Mouse (Mus musculus): ENCODE measurements around the gene Avpi1. TPM values are rescaled to one million over a fixed set of nuclear protein-coding genes. Genes with fewer than 3 reads are reported as not detected.

Avpi1 gene
- 6.5 TPM for polyA plus RNA-seq (2017; shearing (Covaris generic))

DNA sequence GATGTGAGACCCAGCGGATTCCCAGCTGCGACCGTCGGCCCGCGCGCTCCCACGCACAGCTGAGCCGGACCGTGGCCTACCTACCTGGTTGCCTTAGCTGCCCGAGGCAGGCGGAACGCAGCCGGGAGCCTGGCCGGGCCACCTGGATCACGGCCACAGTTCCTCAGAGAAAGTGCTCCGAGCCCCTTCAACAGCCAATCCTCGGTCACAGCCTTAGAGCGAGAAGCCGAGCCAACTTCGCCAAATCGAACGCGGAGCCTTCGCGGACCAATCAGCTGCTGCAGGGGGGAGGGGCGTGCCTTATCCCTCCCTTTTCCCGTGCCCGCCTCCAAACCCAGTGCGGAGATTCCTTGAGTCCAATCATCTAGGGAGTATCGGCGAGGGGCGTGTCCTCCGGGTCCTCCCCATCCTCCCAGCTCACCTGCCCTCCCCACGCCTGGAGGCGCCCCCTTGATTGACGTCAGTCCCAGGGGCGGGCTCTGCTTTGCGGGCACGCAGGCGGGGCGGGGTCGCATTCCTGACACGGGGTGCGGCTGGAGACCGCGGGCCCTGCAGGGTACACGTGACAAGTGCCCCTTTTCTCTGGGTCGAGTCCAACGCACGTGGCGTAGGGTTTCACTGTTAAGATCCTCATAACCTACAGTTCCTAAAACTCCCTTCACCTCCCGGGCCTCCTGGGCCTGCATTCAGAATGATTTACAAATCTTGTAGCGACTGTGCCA lies at the start of gene Avpi1:
Avpi1 (minus strand) TSS at position 273 of the 722 bp plus-strand sequence.

DNA sequence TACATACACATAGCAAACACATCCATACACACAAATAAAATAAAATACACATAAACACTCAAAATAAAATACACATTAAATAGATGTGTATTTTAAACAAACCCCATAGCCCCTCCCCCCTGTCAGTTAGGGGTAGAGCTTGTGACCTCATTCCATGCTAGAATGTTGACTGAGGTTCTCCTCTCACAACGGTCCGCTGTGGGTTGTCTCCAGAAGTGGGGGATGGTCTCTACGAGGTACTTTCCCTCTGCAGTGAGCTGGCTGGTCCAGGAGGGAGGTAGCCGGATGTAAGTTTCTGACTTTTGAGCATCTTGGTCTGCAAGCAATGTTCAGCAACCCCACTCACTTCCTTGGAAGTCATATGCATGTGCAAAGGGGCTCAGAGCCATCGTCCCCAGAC lies 34.9 kb upstream of the Avpi1 start, which contains the start of gene Zfyve27:
Zfyve27 (plus strand) TSS at position 188 of the 400 bp plus-strand sequence.

DNA sequence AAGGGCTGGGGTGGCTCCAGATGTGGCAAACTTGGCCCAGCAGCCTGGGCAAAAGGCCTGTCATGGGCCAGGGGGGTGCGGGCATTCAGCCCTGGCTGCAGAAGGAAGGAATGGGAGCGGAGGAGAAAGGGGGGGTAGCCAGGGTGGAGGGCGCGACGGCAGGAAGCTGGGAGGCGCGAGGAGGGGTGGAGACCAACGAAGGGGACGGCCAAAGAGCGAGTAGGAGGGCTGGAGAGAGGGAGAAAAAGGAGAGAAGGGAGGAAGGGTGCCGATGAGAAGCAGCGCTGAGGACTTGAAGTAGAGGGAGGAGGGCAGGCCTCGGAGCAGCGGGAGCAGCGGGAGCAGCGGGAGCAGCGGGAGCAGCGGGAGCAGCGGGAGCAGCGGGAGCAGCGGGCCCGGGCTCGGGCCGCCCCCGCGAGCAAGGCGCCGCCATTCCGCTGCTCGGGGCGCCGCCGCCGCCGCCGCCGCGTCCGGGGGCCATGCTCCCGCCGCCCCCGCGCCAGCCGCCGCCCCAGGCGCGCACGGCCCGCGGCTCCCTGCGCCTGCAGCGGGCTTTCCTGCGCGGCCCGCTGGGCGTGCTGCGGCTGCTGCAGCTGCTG lies 18.4 kb upstream of the Avpi1 start, which contains the start of gene Marveld1:
Marveld1 (plus strand) TSS at position 231 of the 599 bp plus-strand sequence.

DNA sequence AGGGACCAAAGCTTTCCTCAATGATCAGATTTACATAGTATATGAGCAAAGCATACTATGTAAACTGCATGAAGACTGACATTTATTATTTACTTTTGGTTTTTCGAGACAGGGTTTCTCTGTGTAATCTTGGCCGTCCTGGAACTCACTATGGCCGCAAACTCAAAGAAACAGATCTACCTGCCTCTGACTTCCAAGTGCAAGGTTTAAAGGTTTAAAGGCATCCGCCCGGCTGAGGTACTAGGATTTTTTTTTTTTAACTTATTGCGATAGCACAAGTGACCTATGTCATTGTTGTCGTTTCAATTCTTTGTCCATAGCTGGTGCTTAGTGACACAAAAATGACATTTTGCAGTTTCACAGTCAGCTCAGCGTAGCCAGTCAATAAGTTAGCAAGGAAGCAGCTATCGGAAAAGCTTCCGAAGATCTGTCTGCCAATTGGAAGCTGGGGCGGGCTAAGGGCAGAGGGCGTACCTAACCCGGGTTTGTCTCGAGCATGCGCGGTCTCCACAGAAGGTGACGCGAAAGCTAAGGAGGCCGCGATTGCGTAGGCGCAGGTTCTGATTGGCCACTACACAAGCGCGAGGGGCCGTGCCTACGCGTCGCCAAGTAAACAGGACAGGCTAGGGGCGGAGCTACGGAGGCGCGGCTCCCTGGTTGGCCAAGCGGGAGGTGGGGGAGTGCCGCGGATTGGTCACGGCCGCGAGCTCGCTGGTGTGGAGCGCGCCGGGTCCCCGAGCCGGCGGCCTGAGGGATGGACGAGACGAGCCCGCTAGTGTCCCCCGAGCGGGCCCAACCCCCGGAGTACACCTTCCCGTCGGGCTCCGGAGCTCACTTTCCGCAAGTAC lies 38.9 kb downstream of the Avpi1 start, which contains the start of gene Pi4k2a:
Pi4k2a (plus strand) TSS at position 723 of the 848 bp plus-strand sequence.

DNA sequence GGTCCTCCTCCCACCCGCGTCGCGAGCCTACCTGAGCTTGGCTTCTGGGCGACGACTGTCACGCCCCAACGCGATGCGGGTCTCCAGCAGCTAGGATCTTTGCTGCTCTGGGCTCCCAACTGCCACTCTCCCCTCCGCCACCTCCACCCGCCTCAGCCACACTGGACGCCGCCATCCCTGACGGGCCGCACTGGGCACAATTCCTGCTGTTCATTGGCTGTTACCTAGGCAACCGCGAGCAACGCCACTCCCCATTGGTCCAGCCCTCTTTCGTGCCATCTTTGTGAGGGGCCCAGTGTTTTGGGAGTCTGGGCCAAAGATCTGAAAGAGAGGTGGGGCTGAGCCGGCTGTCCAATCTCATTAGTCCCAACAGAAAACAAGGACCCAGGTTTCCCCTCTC lies 42.7 kb downstream of the Avpi1 start, which contains the start of gene Morn4:
Morn4 (minus strand) TSS at position 192 of the 400 bp plus-strand sequence.

Other genes with a start within 250 kb of the Avpi1 start
- gene Rrp12, start 232.9 kb downstream of the Avpi1 start, polyA plus RNA-seq (2017; shearing (Covaris generic)), result 24.3 TPM
- 140 TPM for gene Pgam1, start 217.1 kb downstream of the Avpi1 start, polyA plus RNA-seq (2017; shearing (Covaris generic))
- gene Exosc1, start 195.6 kb downstream of the Avpi1 start, polyA plus RNA-seq (2017; shearing (Covaris generic)), result 102 TPM
- gene Zdhhc16, start 195.6 kb downstream of the Avpi1 start, polyA plus RNA-seq (2017; shearing (Covaris generic)), result 74.9 TPM
- gene Mms19, start 147.9 kb downstream of the Avpi1 start, polyA plus RNA-seq (2017; shearing (Covaris generic)), result 94.0 TPM
- gene Ubtd1, start 147.3 kb downstream of the Avpi1 start, polyA plus RNA-seq (2017; shearing (Covaris generic)), result 4.8 TPM
- gene Ankrd2, start 93.1 kb downstream of the Avpi1 start, polyA plus RNA-seq (2017; shearing (Covaris generic)), result not detected
- not detected for gene Hoga1, start 83.4 kb downstream of the Avpi1 start, polyA plus RNA-seq (2017; shearing (Covaris generic))
- not detected for gene 4933411K16Rik, start 76.8 kb downstream of the Avpi1 start, polyA plus RNA-seq (2017; shearing (Covaris generic))
- gene Morn4, start 42.7 kb downstream of the Avpi1 start, polyA plus RNA-seq (2017; shearing (Covaris generic)), result 0.76 TPM
- 3.6 TPM for gene Pi4k2a, start 38.6 kb downstream of the Avpi1 start, polyA plus RNA-seq (2017; shearing (Covaris generic))
- gene Marveld1, start 18.3 kb upstream of the Avpi1 start, polyA plus RNA-seq (2017; shearing (Covaris generic)), result 3.0 TPM
- 72.8 TPM for gene Zfyve27, start 34.9 kb upstream of the Avpi1 start, polyA plus RNA-seq (2017; shearing (Covaris generic))
- not detected for gene Sfrp5, start 73.2 kb upstream of the Avpi1 start, polyA plus RNA-seq (2017; shearing (Covaris generic))
- not detected for gene Golga7b, start 118.5 kb upstream of the Avpi1 start, polyA plus RNA-seq (2017; shearing (Covaris generic))

All from CD4-positive, CD25-positive, alpha-beta regulatory T cell, adult 9 weeks (primary cell).